Mouse (Mus musculus) stomach, embryonic 14.5 days (tissue): ENCODE measurements around the gene Hmcn2. TPM values are rescaled to one million over a fixed set of nuclear protein-coding genes. Genes with fewer than 3 reads are reported as not detected.
A peak's percentile ranks its signal among the peaks of the same experiment; 100 is the strongest.

ENCODE experiments used
- ATAC-seq: fragments of 200-750 bp; cut with Nextera tagmentation; 2 replicates; pipeline ENCODE4 v1.8.0; 2017; ENCODE audit warnings: low read depth, moderate TSS enrichment; ENCODE audit not compliant: insufficient number of reproducible peaks, insufficient read depth, low FRiP score
- H3K27ac ChIP-seq: fragments of 300-500 bp; sonication (generic); 2 replicates; pipeline ENCODE4 v1.5.1; 2014; ENCODE audit warnings: mild to moderate bottlenecking, low read length, moderate library complexity, mixed read lengths
- H3K27me3 ChIP-seq: fragments of 300-500 bp; sonication (generic); 2 replicates; pipeline ENCODE4 v1.6.1; 2014; ENCODE audit warnings: low read length, control low read depth, mixed read lengths; ENCODE audit not compliant: control insufficient read depth, insufficient read depth
- H3K36me3 ChIP-seq: fragments of 300-500 bp; sonication (generic); 2 replicates; pipeline ENCODE4 v1.6.1; 2014; ENCODE audit warnings: mild to moderate bottlenecking, control low read depth, low read length, moderate library complexity, mixed read lengths; ENCODE audit not compliant: control insufficient read depth, insufficient read depth
- H3K4me1 ChIP-seq: fragments of 300-500 bp; sonication (generic); 2 replicates; pipeline ENCODE4 v1.6.1; 2014; ENCODE audit warnings: low read length, control low read depth, mixed read lengths; ENCODE audit not compliant: control insufficient read depth, insufficient read depth
- H3K4me2 ChIP-seq: fragments of 300-500 bp; sonication (generic); replicated peaks from 2 replicates; pipeline ENCODE4 v1.6.1; 2014; ENCODE audit warnings: low read depth, low read length, control low read depth
- H3K4me3 ChIP-seq: fragments of 300-500 bp; sonication (generic); 2 replicates; pipeline ENCODE4 v1.5.1; 2014; ENCODE audit warnings: low read depth, low read length, control low read depth
- H3K9ac ChIP-seq: fragments of 300-500 bp; sonication (generic); replicated peaks from 2 replicates; pipeline ENCODE4 v1.6.1; 2014; ENCODE audit warnings: low read depth, mild to moderate bottlenecking, control low read depth, low read length, moderate library complexity, mixed read lengths
- H3K9me3 ChIP-seq: fragments of 300-500 bp; sonication (generic); 2 replicates; pipeline ENCODE4 v1.6.1; 2016; ENCODE audit warnings: low read depth, low read length, control low read depth; ENCODE audit not compliant: control insufficient read depth
- WGBS: fragments of 180-500 bp; shearing (Covaris S2); extraction: QIAGEN DNeasy Blood & Tissue Kit; methylation state at CpG from one replicate; pipeline ENCODE4 v1.1.7; 2014; 5-methylcytosine and 5-hydroxymethylcytosine counted together
- polyA plus RNA-seq: library from polyadenylated mRNA; unstranded; fragments of >200 nt; fragmentation: Nextera tagmentation; extraction: Ambion mirVana; gene quantifications from 2 replicates; pipeline ENCODE4 v1.2.1, GENCODE M21; 2014

Gene Hmcn2
- polyA plus RNA-seq, 1 experiment from 2014 or later = 4.1 TPM

DNA sequence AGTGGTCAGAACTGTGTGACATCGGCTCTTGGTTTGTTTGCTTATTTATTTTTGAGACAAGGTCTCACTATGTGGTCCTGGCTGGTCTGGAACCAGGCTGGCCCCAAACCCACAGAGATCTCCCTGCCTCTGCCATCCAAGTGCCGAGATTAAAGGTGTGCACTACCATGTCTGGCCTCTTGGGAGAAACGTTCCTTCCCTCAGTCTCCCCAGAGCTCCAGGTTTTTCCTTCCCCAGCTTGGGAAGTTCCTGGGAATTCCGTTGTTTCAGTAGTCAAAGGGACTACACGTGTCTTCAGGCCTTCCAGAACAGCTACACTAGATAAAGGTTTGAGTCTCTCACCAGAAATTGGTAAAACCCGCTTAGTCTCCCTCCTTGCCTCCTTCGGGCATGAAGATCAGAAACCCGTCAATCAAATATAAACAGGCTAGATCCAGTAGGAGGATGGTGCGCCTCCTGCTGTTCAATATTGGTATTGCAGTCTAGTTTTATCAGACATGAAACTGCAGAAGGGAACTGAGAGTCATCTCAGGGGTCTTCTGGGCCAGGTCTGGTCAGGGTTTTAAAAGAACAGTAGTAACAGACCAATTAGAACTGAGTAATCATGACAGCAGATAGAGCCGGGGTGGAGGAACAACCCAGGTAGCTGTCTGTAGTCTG lies 158.3 kb downstream of the Hmcn2 start:
- 42% methylated on average over 10 of the region's 10 CpGs for WGBS
- H3K27me3 ChIP-seq = no peaks in the 10 kb centered on the region
- peaks cover 9% of the 10 kb centered on the region; the same call in 1 of the 2 replicates for H3K4me1 ChIP-seq
- H3K27ac ChIP-seq = no peak overlapping the region
- H3K9ac ChIP-seq = no peak overlapping the region
- no peak for ATAC-seq
- H3K4me3 ChIP-seq = no peak overlapping the region
- no peaks in the 10 kb centered on the region for H3K9me3 ChIP-seq
- H3K4me2 ChIP-seq = no peak overlapping the region
- no peaks in the 10 kb centered on the region for H3K36me3 ChIP-seq

DNA sequence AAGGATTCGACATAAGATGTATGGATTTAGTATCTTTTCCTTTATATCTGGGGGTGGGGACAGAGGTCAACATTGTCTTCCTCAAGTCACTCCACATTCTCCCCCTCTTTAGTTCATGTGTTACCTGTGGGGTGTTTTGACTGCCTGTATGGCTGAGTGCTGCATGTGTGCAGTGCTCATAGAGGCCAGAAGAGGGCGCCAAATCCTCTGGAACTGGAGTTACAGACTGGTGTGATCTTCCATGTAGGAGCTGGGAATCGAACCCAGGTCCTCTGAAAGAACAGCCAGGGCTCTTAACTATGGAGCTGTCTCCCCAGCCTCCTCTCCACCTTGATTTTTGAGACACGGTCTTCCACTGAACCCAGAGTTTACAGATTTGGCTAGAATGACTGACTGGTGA lies 159.7 kb downstream of the Hmcn2 start:
- no peak overlapping the region for H3K9ac ChIP-seq
- ATAC-seq = no peak
- H3K27me3 ChIP-seq = no peaks in the 10 kb centered on the region
- no peaks in the 10 kb centered on the region for H3K9me3 ChIP-seq
- no peaks in the 10 kb centered on the region for H3K36me3 ChIP-seq
- H3K4me3 ChIP-seq = no peak overlapping the region
- H3K27ac ChIP-seq = no peak overlapping the region
- H3K4me1 ChIP-seq = peaks cover 9% of the 10 kb centered on the region; the same call in 1 of the 2 replicates
- no peak overlapping the region for H3K4me2 ChIP-seq
- 68% methylated on average over 4 of the region's 4 CpGs for WGBS

DNA sequence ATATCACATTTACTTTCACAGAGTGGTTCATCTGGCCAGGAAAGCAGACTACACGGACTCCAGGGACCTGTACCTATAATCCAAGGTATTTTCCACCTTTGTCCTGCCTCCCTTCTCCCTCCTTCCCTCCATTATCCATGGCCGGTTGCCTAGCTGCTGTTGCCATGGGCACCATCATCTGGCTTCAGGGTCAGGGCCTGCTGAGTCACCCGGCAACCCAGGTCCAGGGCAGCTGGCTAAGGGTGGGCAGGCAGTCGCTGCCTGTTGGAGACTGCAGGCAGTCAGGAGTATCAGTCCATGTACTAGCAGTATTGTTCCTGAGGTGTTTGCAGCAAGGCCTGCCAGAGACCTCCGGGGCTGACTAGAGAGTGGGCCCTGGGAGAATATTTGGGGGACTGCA lies 160.5 kb downstream of the Hmcn2 start:
- H3K27ac ChIP-seq = no peak overlapping the region

DNA sequence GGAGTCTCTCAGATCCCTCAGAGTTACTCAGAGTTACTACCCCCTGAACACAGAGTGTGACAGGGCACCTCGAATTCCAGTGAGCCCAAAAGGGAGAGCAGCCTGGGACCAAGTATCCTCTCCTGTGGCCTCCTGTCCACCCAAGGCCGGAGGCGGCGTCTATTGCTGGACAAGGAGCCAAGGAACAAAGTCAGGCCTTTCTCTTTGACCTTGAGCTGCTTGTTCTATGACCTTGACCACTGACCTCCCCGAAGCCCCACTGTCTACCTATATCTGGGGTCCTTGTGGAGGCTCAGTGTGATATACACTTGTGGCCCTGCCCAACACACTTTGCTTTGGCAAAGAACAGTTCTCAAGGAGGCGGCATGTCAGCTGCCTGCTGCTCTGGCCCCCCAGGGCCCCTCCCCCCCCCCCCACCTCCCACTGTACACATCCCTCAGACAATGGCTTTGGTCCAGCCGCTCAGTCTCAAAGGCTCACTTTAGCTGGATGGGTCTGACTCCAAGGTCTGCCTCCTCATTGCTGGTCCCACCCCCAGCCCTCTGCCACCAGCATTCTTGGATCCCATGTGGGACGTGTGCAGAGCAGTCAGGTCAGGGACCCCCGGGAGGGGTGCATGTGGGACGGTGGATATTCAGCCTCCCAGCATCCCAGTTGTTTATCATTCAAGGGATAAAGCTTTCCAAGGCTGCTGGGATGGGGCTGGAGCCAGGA lies 162.0 kb downstream of the Hmcn2 start:
- no peak for ATAC-seq
- H3K27ac ChIP-seq = no peak overlapping the region
- no peaks in the 10 kb centered on the region for H3K36me3 ChIP-seq
- H3K9ac ChIP-seq = no peak overlapping the region
- WGBS = 53% methylated on average over 10 of the region's 10 CpGs
- no peaks in the 10 kb centered on the region for H3K27me3 ChIP-seq
- H3K4me2 ChIP-seq = no peak overlapping the region
- H3K4me1 ChIP-seq = peaks cover 5% of the 10 kb centered on the region; the same call in 1 of the 2 replicates
- H3K4me3 ChIP-seq = no peak overlapping the region
- no peaks in the 10 kb centered on the region for H3K9me3 ChIP-seq

More for the DNA sequence above, 160.5 kb downstream of the Hmcn2 start:
- H3K4me1 ChIP-seq = peaks cover 9% of the 10 kb centered on the region; the same call in 1 of the 2 replicates
- no peak overlapping the region for H3K4me2 ChIP-seq
- ATAC-seq = no peak
- no peaks in the 10 kb centered on the region for H3K9me3 ChIP-seq
- no peaks in the 10 kb centered on the region for H3K36me3 ChIP-seq
- no peak overlapping the region for H3K4me3 ChIP-seq
- H3K27me3 ChIP-seq = no peaks in the 10 kb centered on the region
- WGBS = 68% methylated on average over 5 of the region's 5 CpGs
- H3K9ac ChIP-seq = no peak overlapping the region

DNA sequence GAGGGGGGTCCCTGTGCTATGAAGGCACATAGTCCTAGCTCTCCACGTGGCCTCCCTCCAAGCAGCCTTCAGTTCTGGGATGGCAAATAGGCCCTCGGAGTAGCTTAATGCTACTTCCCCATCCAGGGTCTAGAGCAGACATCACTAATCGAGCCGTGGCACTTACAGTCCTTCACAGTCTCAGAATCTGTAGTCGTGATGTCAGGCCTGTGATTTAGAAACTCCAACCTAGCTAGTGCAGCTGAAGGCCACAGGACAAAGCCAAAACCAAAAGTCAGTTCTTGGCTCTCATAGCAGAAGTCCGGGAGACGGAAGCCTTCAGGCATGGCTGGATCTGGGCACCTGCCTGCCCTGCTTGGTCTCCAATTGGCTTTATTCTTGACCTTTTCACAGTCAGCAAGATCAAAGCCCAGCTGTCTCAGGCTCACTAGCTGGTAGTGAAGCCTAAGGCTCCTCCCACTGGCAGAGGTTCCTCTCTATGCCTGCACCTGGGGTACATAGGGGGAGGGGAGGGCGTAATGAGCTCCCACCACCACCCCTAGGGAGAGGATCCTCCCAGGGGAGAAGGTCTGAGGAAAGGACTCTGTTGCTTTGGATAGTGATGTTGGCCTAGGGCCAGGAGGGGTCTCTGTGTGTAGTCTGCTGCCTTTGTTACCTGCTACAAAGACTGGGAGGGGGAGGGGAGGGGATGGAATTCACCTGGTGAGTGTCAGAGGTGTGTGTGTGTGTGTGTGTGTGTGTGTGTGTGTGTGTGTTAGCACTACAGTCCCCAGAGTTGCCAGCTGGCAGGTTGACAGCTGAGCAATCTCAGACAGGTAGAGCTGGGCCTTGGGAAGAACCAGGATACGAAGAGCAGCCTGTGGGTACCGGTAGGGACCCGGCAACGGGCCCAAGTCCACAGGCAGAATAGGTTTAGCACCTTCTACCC lies 163.3 kb downstream of the Hmcn2 start:
- Histone ChIP-seq H3K9ac (no peak overlapping the region), H3K27me3 (no peaks in the 10 kb centered on the region), H3K36me3 (no peaks in the 10 kb centered on the region), H3K4me3 (no peak overlapping the region), H3K4me1 (peaks cover 5% of the 10 kb centered on the region; the same call in 1 of the 2 replicates), H3K9me3 (no peaks in the 10 kb centered on the region), H3K4me2 (no peak overlapping the region), H3K27ac (no peak overlapping the region)
- ATAC-seq = no peak
- WGBS = 79% methylated on average over 12 of the region's 12 CpGs

DNA sequence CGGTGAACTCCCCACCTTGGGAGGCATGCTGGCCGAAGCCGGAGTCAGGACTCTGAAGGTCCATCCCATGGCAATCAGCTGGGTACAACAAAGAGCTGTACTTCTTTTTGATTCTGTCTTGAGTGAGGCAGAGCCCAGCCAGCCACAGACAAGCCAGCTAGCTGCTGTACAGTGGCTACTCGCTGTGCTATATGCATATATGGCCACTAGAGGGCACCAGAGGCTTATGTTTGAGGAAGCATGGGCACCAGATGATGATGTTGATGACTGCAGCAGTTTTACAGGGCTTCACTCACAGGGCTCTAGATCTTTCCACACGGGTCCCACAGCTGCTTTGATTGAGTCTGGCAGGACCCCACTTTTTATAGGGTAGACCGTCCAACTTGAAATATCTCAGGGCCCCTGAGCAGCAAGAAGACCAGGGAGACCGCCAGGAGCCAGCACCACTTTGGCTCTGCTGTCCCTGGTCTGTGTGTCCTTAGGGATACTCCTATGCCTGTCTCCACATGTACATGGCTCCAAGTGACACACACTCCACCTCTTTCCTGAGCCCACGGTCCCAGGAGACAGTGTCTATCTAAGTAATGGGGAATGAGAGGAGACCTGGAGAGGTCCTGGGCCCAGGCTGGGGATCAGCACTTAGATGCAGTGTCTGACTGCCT lies 168.8 kb downstream of the Hmcn2 start:
- H3K27me3 ChIP-seq = no peaks in the 10 kb centered on the region
- H3K9ac ChIP-seq = no peak overlapping the region
- no peak overlapping the region for H3K4me2 ChIP-seq
- peak; percentile 62 for ATAC-seq
- H3K36me3 ChIP-seq = no peaks in the 10 kb centered on the region
- no peak overlapping the region for H3K4me3 ChIP-seq
- H3K27ac ChIP-seq = no peak overlapping the region
- WGBS = 29% methylated on average over 8 of the region's 8 CpGs
- no peaks in the 10 kb centered on the region for H3K9me3 ChIP-seq
- no peaks in the 10 kb centered on the region for H3K4me1 ChIP-seq

DNA sequence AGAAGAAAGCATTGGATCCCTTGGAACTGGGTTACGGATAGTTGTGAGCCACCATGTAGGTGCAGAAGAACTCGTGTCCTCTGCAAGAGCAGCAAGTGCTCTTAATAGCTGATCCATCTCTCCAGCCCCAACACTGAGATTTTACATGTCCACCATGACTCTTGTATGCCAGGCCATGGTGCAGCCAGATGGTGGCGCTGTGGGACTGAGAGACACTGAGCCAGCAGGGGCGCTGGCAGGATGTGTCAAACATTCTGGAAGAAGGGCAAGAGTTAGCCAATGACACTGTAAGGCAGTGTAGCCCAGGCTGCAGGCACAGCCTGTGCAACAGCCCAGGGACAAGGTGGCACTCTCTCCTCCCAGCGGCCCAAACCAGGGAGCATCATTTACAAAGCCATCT lies 170.0 kb downstream of the Hmcn2 start:
- H3K9me3 ChIP-seq = no peaks in the 10 kb centered on the region
- no peak overlapping the region for H3K9ac ChIP-seq
- no peaks in the 10 kb centered on the region for H3K27me3 ChIP-seq
- ATAC-seq = no peak
- 31% methylated on average over 5 of the region's 5 CpGs for WGBS
- H3K4me2 ChIP-seq = no peak overlapping the region
- no peaks in the 10 kb centered on the region for H3K4me1 ChIP-seq
- no peak overlapping the region for H3K4me3 ChIP-seq
- no peak overlapping the region for H3K27ac ChIP-seq
- no peaks in the 10 kb centered on the region for H3K36me3 ChIP-seq

DNA sequence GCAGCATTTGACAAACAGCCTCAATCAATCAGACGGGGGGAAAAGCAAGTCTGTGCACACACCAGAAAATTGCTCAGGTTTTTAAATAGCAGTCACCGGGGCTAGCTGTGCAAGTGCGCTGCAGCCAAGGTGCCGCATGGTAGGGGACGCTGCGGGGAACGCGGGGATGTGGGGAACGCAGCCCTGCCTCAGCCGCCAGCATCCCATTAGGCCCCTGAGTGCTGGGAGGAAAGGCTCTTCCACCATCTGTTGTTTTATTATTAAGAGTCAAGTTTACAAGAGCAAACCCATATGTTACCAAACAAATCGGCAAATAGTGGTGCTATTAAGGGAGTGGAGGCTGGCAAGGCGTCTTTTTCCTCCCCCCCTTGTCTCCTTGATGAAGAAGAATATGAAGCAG lies 175.0 kb downstream of the Hmcn2 start:
- ATAC-seq = no peak
- no peak overlapping the region for H3K9ac ChIP-seq
- no peaks in the 10 kb centered on the region for H3K4me1 ChIP-seq
- no peak overlapping the region for H3K27ac ChIP-seq
- H3K9me3 ChIP-seq = no peaks in the 10 kb centered on the region
- no peak overlapping the region for H3K4me2 ChIP-seq
- H3K36me3 ChIP-seq = no peaks in the 10 kb centered on the region
- 34% methylated on average over 12 of the region's 12 CpGs for WGBS
- H3K4me3 ChIP-seq = no peak overlapping the region
- H3K27me3 ChIP-seq = no peaks in the 10 kb centered on the region
